Mouse (Mus musculus): ENCODE results near the gene Atp5b. TPM values are rescaled to one million over a fixed set of nuclear protein-coding genes. Genes with fewer than 3 reads are reported as not detected.

Gene Atp5b
- polyA plus RNA-seq, 2 experiments, result 999 to 1,823 TPM

- DNase-seq (ENCODE audit: low read depth in 3 of 3, low spot score in 3 of 3) (no peak), ATAC-seq (ENCODE audit: insufficient read depth) (no peak)
- Histone ChIP-seq H3K9me3 (ENCODE audit: control insufficient read depth, low read length) (no peaks in the 10 kb centered on the region), H3K27me3 (ENCODE audit: control insufficient read depth, insufficient read depth, low read length) (no peaks in the 10 kb centered on the region), H3K9ac (replicated peaks) (no peak overlapping the region), H3K4me2 (ENCODE audit: low read depth) (no peak overlapping the region), H3K36me3 (replicated peaks; ENCODE audit: control insufficient read depth, insufficient read depth, low read depth) (peaks cover 70% of the 10 kb centered on the region), H3K27ac (no peak overlapping the region), H3K4me1 (replicated peaks; ENCODE audit: control insufficient read depth in 2 of 2, insufficient read depth in 2 of 2, low read length in 1 of 2) (peaks cover 29 to 30% of the 10 kb centered on the region in 2 experiments), H3K4me3 (ENCODE audit: insufficient read depth in 1 of 2, low read depth in 2 of 2, low read length in 2 of 2) (no peak overlapping the region)
- 87% methylated on average over 5 of the region's 5 CpGs for WGBS (ENCODE audit: insufficient replicate concordance)
- no peak for TF ChIP-seq EP300 (IDR thresholded peaks at IDR 0.05; ENCODE audit: low read depth)
- no peak for TF ChIP-seq CTCF (IDR thresholded peaks at IDR 0.05; ENCODE audit: low read depth)
Observed at GRCm38 (mm10) chr10:128040293-128040692, 42.8 kb upstream of the Atp5b start.

GRCm38 (mm10) chr10:128041636-128042035 lies 41.4 kb upstream of the Atp5b start:
- Histone ChIP-seq H3K27me3 (ENCODE audit: control insufficient read depth, insufficient read depth, low read length) (no peaks in the 10 kb centered on the region), H3K9ac (replicated peaks) (no peak overlapping the region), H3K9me3 (ENCODE audit: control insufficient read depth, low read length) (no peaks in the 10 kb centered on the region), H3K27ac (no peak overlapping the region), H3K4me3 (ENCODE audit: insufficient read depth in 1 of 2, low read depth in 2 of 2, low read length in 2 of 2) (no peak overlapping the region), H3K4me1 (replicated peaks; ENCODE audit: control insufficient read depth in 2 of 2, insufficient read depth in 2 of 2, low read length in 1 of 2) (peaks cover 29 to 30% of the 10 kb centered on the region in 2 experiments), H3K36me3 (replicated peaks; ENCODE audit: control insufficient read depth, insufficient read depth, low read depth) (peaks cover 83% of the 10 kb centered on the region), H3K4me2 (ENCODE audit: low read depth) (no peak overlapping the region)
- no peak for DNase-seq (ENCODE audit: low read depth in 3 of 3, low spot score in 3 of 3)
- WGBS (ENCODE audit: insufficient replicate concordance), result 77% methylated on average over 4 of the region's 4 CpGs
- TF ChIP-seq CTCF (IDR thresholded peaks at IDR 0.05; ENCODE audit: low read depth) (no peak), EP300 (IDR thresholded peaks at IDR 0.05; ENCODE audit: low read depth) (no peak)
- no peak for ATAC-seq (ENCODE audit: insufficient read depth)

- H3K9me3 ChIP-seq (ENCODE audit: control insufficient read depth, low read length), result no peaks in the 10 kb centered on the region
- ATAC-seq (ENCODE audit: insufficient read depth) (no peak), DNase-seq (ENCODE audit: low read depth in 3 of 3, low spot score in 3 of 3) (no peak)
- no peaks in the 10 kb centered on the region for H3K27me3 ChIP-seq (ENCODE audit: control insufficient read depth, insufficient read depth, low read length)
- H3K4me3 ChIP-seq (ENCODE audit: insufficient read depth in 1 of 2, low read depth in 2 of 2, low read length in 2 of 2), result no peak overlapping the region
- WGBS (ENCODE audit: insufficient replicate concordance), result 76% methylated on average over 3 of the region's 3 CpGs
- peaks cover 22 to 24% of the 10 kb centered on the region in 2 experiments for H3K4me1 ChIP-seq (replicated peaks; ENCODE audit: control insufficient read depth in 2 of 2, insufficient read depth in 2 of 2, low read length in 1 of 2)
- TF ChIP-seq EP300 (IDR thresholded peaks at IDR 0.05; ENCODE audit: low read depth), result no peak
- TF ChIP-seq CTCF (IDR thresholded peaks at IDR 0.05; ENCODE audit: low read depth), result no peak
- no peak overlapping the region for H3K9ac ChIP-seq (replicated peaks)
- peaks cover 85% of the 10 kb centered on the region for H3K36me3 ChIP-seq (replicated peaks; ENCODE audit: control insufficient read depth, insufficient read depth, low read depth)
- H3K27ac ChIP-seq, result no peak overlapping the region
- no peak overlapping the region for H3K4me2 ChIP-seq (ENCODE audit: low read depth)
Observed at GRCm38 (mm10) chr10:128042466-128042865, 40.6 kb upstream of the Atp5b start.

GRCm38 (mm10) chr10:128043041-128043835 lies 39.8 kb upstream of the Atp5b start:
- Histone ChIP-seq H3K9ac (replicated peaks) (no peak overlapping the region), H3K4me2 (ENCODE audit: low read depth) (no peak overlapping the region), H3K27me3 (ENCODE audit: control insufficient read depth, insufficient read depth, low read length) (no peaks in the 10 kb centered on the region), H3K4me1 (replicated peaks; ENCODE audit: control insufficient read depth in 2 of 2, insufficient read depth in 2 of 2, low read length in 1 of 2) (peaks cover 17 to 19% of the 10 kb centered on the region in 2 experiments), H3K9me3 (ENCODE audit: control insufficient read depth, low read length) (no peaks in the 10 kb centered on the region), H3K4me3 (ENCODE audit: insufficient read depth in 1 of 2, low read depth in 2 of 2, low read length in 2 of 2) (no peak overlapping the region), H3K27ac (no peak overlapping the region), H3K36me3 (replicated peaks; ENCODE audit: control insufficient read depth, insufficient read depth, low read depth) (peaks cover 89% of the 10 kb centered on the region)
- TF ChIP-seq EP300 (IDR thresholded peaks at IDR 0.05; ENCODE audit: low read depth) (no peak), CTCF (IDR thresholded peaks at IDR 0.05; ENCODE audit: low read depth) (no peak)
- 54% methylated on average over 3 of the region's 3 CpGs for WGBS (ENCODE audit: insufficient replicate concordance)
- ATAC-seq (ENCODE audit: insufficient read depth), result no peak
- DNase-seq (ENCODE audit: low read depth in 3 of 3, low spot score in 3 of 3), result no peak

GRCm38 (mm10) chr10:128048157-128048556 lies 34.9 kb upstream of the Atp5b start:
- no peaks in the 10 kb centered on the region for H3K4me1 ChIP-seq (replicated peaks; ENCODE audit: control insufficient read depth in 2 of 2, insufficient read depth in 2 of 2, low read length in 1 of 2)
- no peak overlapping the region for H3K9ac ChIP-seq (replicated peaks)
- 87% methylated on average over 8 of the region's 8 CpGs for WGBS (ENCODE audit: insufficient replicate concordance)
- TF ChIP-seq EP300 (IDR thresholded peaks at IDR 0.05; ENCODE audit: low read depth), result no peak
- no peak for TF ChIP-seq CTCF (IDR thresholded peaks at IDR 0.05; ENCODE audit: low read depth)
- no peak overlapping the region for H3K27ac ChIP-seq
- ATAC-seq (ENCODE audit: insufficient read depth), result no peak
- H3K4me2 ChIP-seq (ENCODE audit: low read depth), result no peak overlapping the region
- no peaks in the 10 kb centered on the region for H3K27me3 ChIP-seq (ENCODE audit: control insufficient read depth, insufficient read depth, low read length)
- peaks cover 65% of the 10 kb centered on the region for H3K36me3 ChIP-seq (replicated peaks; ENCODE audit: control insufficient read depth, insufficient read depth, low read depth)
- no peaks in the 10 kb centered on the region for H3K9me3 ChIP-seq (ENCODE audit: control insufficient read depth, low read length)
- H3K4me3 ChIP-seq (ENCODE audit: insufficient read depth in 1 of 2, low read depth in 2 of 2, low read length in 2 of 2), result no peak overlapping the region
- DNase-seq (ENCODE audit: low read depth in 3 of 3, low spot score in 3 of 3), result no peak
